Mouse (Mus musculus) limb, embryonic 11.5 days (tissue): ENCODE data around the gene P2ry14. TPM values are rescaled to one million over a fixed set of nuclear protein-coding genes. Genes with fewer than 3 reads are reported as not detected.
A peak's percentile ranks its signal among the peaks of the same experiment; 100 is the strongest.

Experiments
- ATAC-seq: fragments of 200-750 bp; cut with Nextera tagmentation; 2 replicates; pipeline ENCODE4 v1.8.0; 2017; ENCODE audit warnings: low read depth; ENCODE audit not compliant: insufficient number of reproducible peaks, low FRiP score, low TSS enrichment
- DNase-seq: peaks from one replicate; pipeline ENCODE4 v3.0.0-alpha.2; 2015; ENCODE audit warnings: low spot score
- H3K27ac ChIP-seq: fragments of 300-500 bp; sonication (generic); replicated peaks from 2 replicates; pipeline ENCODE4 v1.5.1; 2014; ENCODE audit warnings: low read depth, mild to moderate bottlenecking, low read length
- H3K27me3 ChIP-seq: fragments of 300-500 bp; sonication (generic); 2 replicates; pipeline ENCODE4 v1.6.1; 2014; ENCODE audit warnings: mild to moderate bottlenecking, low read length, mixed read lengths; ENCODE audit not compliant: control insufficient read depth, insufficient read depth
- H3K36me3 ChIP-seq: fragments of 300-500 bp; sonication (generic); 2 replicates; pipeline ENCODE4 v1.6.1; 2014; ENCODE audit warnings: mild to moderate bottlenecking, low read length, moderate library complexity, mixed read lengths; ENCODE audit not compliant: control insufficient read depth, insufficient read depth
- H3K4me1 ChIP-seq: fragments of 300-500 bp; sonication (generic); 2 replicates; pipeline ENCODE4 v1.6.1; 2014; ENCODE audit warnings: low read length, mixed read lengths; ENCODE audit not compliant: control insufficient read depth, insufficient read depth
- H3K4me2 ChIP-seq: fragments of 300-500 bp; sonication (generic); 2 replicates; pipeline ENCODE4 v1.6.1; 2014; ENCODE audit warnings: low read depth, mild to moderate bottlenecking, moderate library complexity; ENCODE audit not compliant: severe bottlenecking
- H3K4me3 ChIP-seq: fragments of 300-500 bp; sonication (generic); 2 replicates; pipeline ENCODE4 v1.5.1; 2014; ENCODE audit warnings: low read depth, low read length
- H3K9ac ChIP-seq: fragments of 300-500 bp; sonication (generic); 2 replicates; pipeline ENCODE4 v1.6.1; 2014; ENCODE audit warnings: mild to moderate bottlenecking, low read length
- H3K9me3 ChIP-seq: fragments of 300-500 bp; sonication (generic); 2 replicates; pipeline ENCODE4 v1.6.1; 2016; ENCODE audit warnings: low read length; ENCODE audit not compliant: control insufficient read depth
- WGBS: fragments of 180-500 bp; shearing (Covaris S2); extraction: QIAGEN DNeasy Blood & Tissue Kit; methylation state at CpG from one replicate; pipeline ENCODE4 v1.1.7; 2014; 5-methylcytosine and 5-hydroxymethylcytosine counted together
- polyA plus RNA-seq: library from polyadenylated mRNA; unstranded; fragments of >200 nt; fragmentation: Nextera tagmentation; extraction: Ambion mirVana; gene quantifications from 2 replicates; pipeline ENCODE4 v1.2.1, GENCODE M21; 2014

P2ry14 gene
- polyA plus RNA-seq, 1 experiment from 2014 or later, result 1.1 TPM

GRCm38 (mm10) chr3:59176871-59177270 is 23.5 kb upstream of the P2ry14 start:
- Histone ChIP-seq H3K4me1 (no peaks in the 10 kb centered on the region), H3K27me3 (no peaks in the 10 kb centered on the region), H3K4me2 (no peak overlapping the region), H3K9ac (no peak overlapping the region), H3K9me3 (no peaks in the 10 kb centered on the region), H3K4me3 (no peak overlapping the region), H3K27ac (no peak overlapping the region), H3K36me3 (no peaks in the 10 kb centered on the region)
- whole genome bisulfite sequencing, result 81% methylated on average over 5 of the region's 5 CpGs
- ATAC-seq, result no peak
- no peak for DNase-seq

- no peak overlapping the region for H3K4me2 ChIP-seq
- no peaks in the 10 kb centered on the region for H3K9me3 ChIP-seq
- H3K4me3 ChIP-seq, result no peak overlapping the region
- ATAC-seq (peak; percentile 72; the same call in 1 of the 2 replicates), DNase-seq (peak; percentile 54)
- H3K27ac ChIP-seq, result no peak overlapping the region
- H3K9ac ChIP-seq, result no peak overlapping the region
- H3K36me3 ChIP-seq, result no peaks in the 10 kb centered on the region
- WGBS, result 32% methylated on average over 5 of the region's 5 CpGs
- no peaks in the 10 kb centered on the region for H3K4me1 ChIP-seq
- no peaks in the 10 kb centered on the region for H3K27me3 ChIP-seq
Observed at GRCm38 (mm10) chr3:59175234-59175633, 21.8 kb upstream of the P2ry14 start.

- Histone ChIP-seq H3K36me3 (no peaks in the 10 kb centered on the region), H3K4me2 (no peak overlapping the region), H3K4me1 (no peaks in the 10 kb centered on the region), H3K4me3 (no peak overlapping the region), H3K27ac (no peak overlapping the region), H3K9ac (no peak overlapping the region), H3K27me3 (no peaks in the 10 kb centered on the region), H3K9me3 (no peaks in the 10 kb centered on the region)
- 76% methylated on average over 6 of the region's 6 CpGs for WGBS
- DNase-seq (no peak), ATAC-seq (no peak)
Observed at GRCm38 (mm10) chr3:59174426-59175154, 21.2 kb upstream of the P2ry14 start.

- ATAC-seq, result no peak
Observed at GRCm38 (mm10) chr3:59169921-59170627, 16.7 kb upstream of the P2ry14 start.

GRCm38 (mm10) chr3:59169215-59169614 is 15.8 kb upstream of the P2ry14 start:
- no peak for ATAC-seq
- 78% methylated on average over 4 of the region's 4 CpGs for WGBS
- Histone ChIP-seq H3K4me1 (no peaks in the 10 kb centered on the region), H3K27me3 (no peaks in the 10 kb centered on the region), H3K4me3 (no peak overlapping the region), H3K9me3 (no peaks in the 10 kb centered on the region), H3K4me2 (no peak overlapping the region), H3K27ac (no peak overlapping the region), H3K36me3 (no peaks in the 10 kb centered on the region), H3K9ac (no peak overlapping the region)
- no peak for DNase-seq

More at GRCm38 (mm10) chr3:59169921-59170627, 16.7 kb upstream of the P2ry14 start:
- H3K9me3 ChIP-seq, result no peaks in the 10 kb centered on the region
- H3K4me2 ChIP-seq, result no peak overlapping the region
- no peak overlapping the region for H3K4me3 ChIP-seq
- no peak overlapping the region for H3K27ac ChIP-seq
- H3K27me3 ChIP-seq, result no peaks in the 10 kb centered on the region
- WGBS, result 34% methylated on average over 2 of the region's 2 CpGs
- H3K9ac ChIP-seq, result no peak overlapping the region
- H3K4me1 ChIP-seq, result no peaks in the 10 kb centered on the region
- no peaks in the 10 kb centered on the region for H3K36me3 ChIP-seq
- DNase-seq, result no peak

GRCm38 (mm10) chr3:59168476-59168875 is 15.1 kb upstream of the P2ry14 start:
- WGBS, result 90% methylated on average over 6 of the region's 6 CpGs
- ATAC-seq, result no peak
- no peak overlapping the region for H3K9ac ChIP-seq

GRCm38 (mm10) chr3:59167417-59168054 is 14.1 kb upstream of the P2ry14 start:
- Histone ChIP-seq H3K9ac (no peak overlapping the region), H3K4me2 (no peak overlapping the region), H3K4me3 (no peak overlapping the region), H3K27ac (no peak overlapping the region), H3K4me1 (no peaks in the 10 kb centered on the region), H3K27me3 (no peaks in the 10 kb centered on the region), H3K9me3 (no peaks in the 10 kb centered on the region), H3K36me3 (no peaks in the 10 kb centered on the region)
- WGBS, result 61% methylated on average over 2 of the region's 2 CpGs
- ATAC-seq (no peak), DNase-seq (no peak)

More at GRCm38 (mm10) chr3:59168476-59168875, 15.1 kb upstream of the P2ry14 start:
- Histone ChIP-seq H3K27me3 (no peaks in the 10 kb centered on the region), H3K27ac (no peak overlapping the region), H3K9me3 (no peaks in the 10 kb centered on the region), H3K4me2 (no peak overlapping the region), H3K4me3 (no peak overlapping the region), H3K4me1 (no peaks in the 10 kb centered on the region), H3K36me3 (no peaks in the 10 kb centered on the region)
- DNase-seq, result no peak

GRCm38 (mm10) chr3:59160465-59160864 is 7.0 kb upstream of the P2ry14 start:
- Histone ChIP-seq H3K4me2 (no peak overlapping the region), H3K9ac (no peak overlapping the region), H3K27me3 (no peaks in the 10 kb centered on the region), H3K4me1 (no peaks in the 10 kb centered on the region), H3K4me3 (no peak overlapping the region), H3K36me3 (no peaks in the 10 kb centered on the region), H3K27ac (no peak overlapping the region), H3K9me3 (no peaks in the 10 kb centered on the region)
- no peak for ATAC-seq
- DNase-seq, result no peak
- 93% methylated on average over 1 of the region's 1 CpGs for WGBS
